Mouse (Mus musculus) embryo, embryonic 11 days (tissue): Measurements from ENCODE around the gene Zfp626.
"Not testable (repeated sequence)": the region's sequence is repeated elsewhere in the genome, so short reads cannot be mapped to it uniquely, and the experiment has no call there.

Experiments
- DNase-seq: peaks from one replicate; pipeline ENCODE4 v3.0.0-alpha.2; 2015

Gene Zfp626

GRCm38 (mm10) chr7:27806896-27807295, at the start of gene Zfp626:
TSS of gene Zfp626 (plus strand) at chr7:27807196.
- DNase-seq: not testable (repeated sequence)

DNA sequence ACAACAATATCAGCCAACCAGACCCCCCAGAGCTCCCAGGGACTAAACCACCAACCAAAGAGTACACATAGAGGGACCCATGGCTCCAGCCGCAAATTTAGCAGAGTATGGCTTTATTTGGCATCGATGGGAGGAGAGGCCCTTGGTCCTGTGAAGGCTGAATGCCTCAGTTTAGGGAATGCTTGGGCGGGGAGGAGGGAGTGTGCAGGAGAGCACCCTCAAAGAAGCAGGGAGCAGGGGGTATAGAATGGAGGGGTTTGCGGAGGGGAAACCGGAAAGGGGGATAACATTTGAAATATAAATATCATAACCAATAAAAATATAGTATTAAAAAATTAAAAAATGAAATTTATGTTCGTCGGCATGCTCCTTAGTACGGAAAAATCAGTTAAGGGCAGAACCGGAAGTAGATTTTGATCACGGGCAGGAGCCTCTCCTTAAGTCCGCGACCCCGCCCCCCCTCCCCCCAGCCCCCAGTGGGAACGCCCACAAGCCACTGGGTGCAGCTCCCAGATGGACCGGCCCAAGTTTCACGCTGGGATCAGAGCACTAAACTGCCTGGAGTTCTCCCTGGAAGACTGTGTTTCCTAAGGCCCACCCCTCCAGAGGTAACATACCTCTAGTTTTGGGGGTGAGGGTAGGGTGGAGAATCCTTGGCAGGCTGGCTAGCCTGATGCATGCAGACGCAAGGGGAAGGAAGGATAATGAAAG, 41.7 kb upstream of the Zfp626 start:
- DNase-seq: peak; percentile 37

GRCm38 (mm10) chr7:27789306-27789705, 17.7 kb upstream of the Zfp626 start:
- no peak for DNase-seq

- not testable (repeated sequence) for DNase-seq
These were observed 13.1 kb upstream of the Zfp626 start for GRCm38 (mm10) chr7:27793865-27794264.

GRCm38 (mm10) chr7:27794566-27794965, 12.4 kb upstream of the Zfp626 start:
- no peak for DNase-seq

GRCm38 (mm10) chr7:27797906-27798811, 8.8 kb upstream of the Zfp626 start:
- DNase-seq: peak; percentile 77

GRCm38 (mm10) chr7:27801137-27801536, 5.9 kb upstream of the Zfp626 start:
- DNase-seq: no peak

DNA sequence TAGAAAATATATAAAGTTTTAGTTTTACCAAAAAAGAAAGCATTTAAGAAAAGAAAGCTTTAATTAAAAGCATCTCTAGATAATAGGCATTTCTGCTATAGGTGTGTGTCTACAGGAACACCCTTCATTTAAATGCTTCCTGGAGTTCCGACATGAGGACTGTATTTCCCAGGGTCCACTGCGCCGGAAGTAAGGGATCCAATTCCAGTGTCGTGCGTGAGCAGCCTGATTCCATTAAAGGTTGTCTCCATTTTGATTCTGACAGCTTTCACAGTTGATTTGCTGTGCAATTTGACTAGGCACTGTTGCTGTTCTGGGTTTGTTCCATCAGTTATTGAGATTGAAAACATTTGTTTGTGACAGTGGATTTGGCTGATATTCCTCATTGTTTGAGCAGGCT, 4.0 kb upstream of the Zfp626 start:
- DNase-seq: no peak

GRCm38 (mm10) chr7:27804297-27805030, 2.5 kb upstream of the Zfp626 start:
- DNase-seq: peak; percentile 92

- DNase-seq: not testable (repeated sequence)
These were observed 309 bp downstream of the Zfp626 start for GRCm38 (mm10) chr7:27807305-27807704.

GRCm38 (mm10) chr7:27818526-27819110, 11.6 kb downstream of the Zfp626 start:
- DNase-seq: no peak

- no peak for DNase-seq
These were observed 15.6 kb downstream of the Zfp626 start for GRCm38 (mm10) chr7:27822611-27823010.

- no peak for DNase-seq
These were observed 27.1 kb downstream of the Zfp626 start for GRCm38 (mm10) chr7:27834131-27834530.

DNA sequence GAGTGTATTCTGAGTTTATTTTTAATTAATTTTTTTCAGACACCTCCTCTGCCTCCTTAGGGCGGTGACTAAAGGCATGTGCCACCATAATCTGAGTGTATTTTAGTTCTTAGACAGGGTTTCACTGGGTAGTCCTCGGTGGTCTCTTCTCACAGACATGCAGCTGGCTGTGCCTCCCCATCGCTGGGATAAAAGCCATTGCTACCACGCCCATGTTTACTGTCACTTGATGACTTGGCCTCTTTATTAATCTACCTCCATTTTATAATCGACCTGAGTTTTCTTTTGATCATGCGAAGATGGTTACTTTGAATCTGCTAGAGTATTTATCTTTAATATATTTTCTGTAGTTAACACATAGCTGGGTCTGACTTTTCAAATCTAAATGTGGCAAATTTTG, 30.9 kb downstream of the Zfp626 start:
- DNase-seq: peak; percentile 12

DNA sequence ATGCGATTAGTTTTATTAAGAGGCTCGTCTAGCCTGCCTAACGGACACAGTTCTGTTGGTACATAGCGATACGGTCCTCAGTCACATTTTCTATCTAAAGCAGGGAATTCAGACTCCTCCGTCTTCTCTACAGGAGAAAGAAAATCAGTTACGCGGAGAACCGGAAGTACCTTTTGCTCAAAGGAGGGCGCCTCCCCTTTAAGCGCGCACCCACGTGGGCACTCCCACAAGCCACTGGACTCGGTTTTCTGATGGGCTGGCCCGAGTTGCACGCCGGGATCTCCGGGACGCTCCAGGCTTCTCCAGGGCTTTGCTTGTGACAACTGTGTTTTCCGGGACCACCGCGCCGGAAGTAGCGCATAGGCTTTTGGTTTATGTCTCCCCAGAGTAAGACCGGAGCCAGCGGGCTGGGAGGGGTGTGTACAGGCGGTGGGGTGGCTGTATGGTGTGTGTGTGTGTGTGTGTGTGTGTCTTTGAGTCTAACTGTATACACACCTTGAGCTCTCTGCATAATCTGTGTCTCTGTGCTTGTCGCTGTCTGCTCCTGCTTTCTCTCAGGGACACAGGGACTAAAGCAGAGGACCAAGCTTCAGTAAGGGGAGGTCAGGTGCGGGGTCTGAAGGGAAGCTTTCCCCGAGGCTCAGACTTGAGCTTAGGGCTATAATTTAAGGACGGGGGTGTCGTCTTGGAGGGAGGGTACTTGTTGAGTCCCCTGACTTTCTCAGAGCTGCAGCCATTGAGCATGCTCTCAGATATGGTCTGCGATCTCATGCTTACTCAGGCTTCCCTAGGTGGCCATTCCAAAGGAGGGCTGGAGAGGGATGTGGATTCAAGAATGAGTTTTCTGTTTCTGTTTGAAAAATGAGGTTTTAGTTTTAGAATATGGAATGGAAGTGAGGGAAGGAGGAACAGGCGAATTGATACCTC, 31.6 kb downstream of the Zfp626 start, which contains the start of gene Zfp59:
TSS of gene Zfp59 (plus strand) at position 285 of the 927 bp plus-strand sequence.
- peak; percentile 95 for DNase-seq

DNA sequence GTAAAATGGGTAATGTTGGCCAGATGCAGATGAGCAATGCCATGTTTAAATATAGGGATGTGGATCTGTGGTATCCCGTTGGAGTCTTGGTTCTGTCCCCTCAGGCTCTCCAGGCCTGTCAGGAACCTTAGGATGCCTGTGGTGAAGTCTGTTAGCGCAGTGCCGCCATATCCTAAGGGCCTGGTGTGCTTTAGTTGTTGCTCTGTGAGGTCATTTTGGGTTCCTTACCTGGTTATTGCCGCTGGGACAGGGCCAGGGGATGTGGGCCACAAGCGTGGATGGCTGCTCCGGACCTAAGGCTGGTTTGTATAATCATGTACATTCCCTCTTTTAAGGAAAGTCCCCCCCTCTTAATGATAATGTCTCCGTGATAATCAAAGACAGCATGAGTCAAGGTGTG, 32.6 kb downstream of the Zfp626 start:
- no peak for DNase-seq

- no peak for DNase-seq
These were observed 33.1 kb downstream of the Zfp626 start for GRCm38 (mm10) chr7:27840104-27840503.

DNA sequence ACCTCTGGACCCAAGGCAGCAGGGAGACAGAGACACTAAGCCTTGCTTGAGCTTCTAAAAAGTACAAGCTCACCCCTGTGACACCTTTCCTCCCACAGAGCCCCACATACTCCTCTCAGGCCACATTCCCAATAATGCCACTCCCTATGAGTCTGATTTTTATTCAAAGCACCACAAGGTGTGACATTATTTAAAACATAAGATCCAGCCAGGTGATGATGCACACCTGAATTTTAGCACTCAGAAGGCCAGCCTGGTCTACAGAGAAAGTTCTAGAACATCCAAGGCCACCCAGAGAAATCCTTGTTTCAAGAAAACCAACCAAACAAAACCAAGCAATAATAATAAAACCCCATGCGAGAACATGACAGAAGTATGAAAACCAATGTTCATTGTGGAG, 50.2 kb downstream of the Zfp626 start, which contains the start of gene Zfp607a:
TSS of gene Zfp607a (plus strand) at position 301 of the 400 bp plus-strand sequence.
- no peak for DNase-seq

- DNase-seq: peak; percentile 15
These were observed 52.6 kb downstream of the Zfp626 start for GRCm38 (mm10) chr7:27859301-27860251.
